Mouse (Mus musculus) erythroid progenitor cell, adult 5-6 weeks (primary cell): ENCODE data around the gene Tgtp1. TPM values are rescaled to one million over a fixed set of nuclear protein-coding genes. Genes with fewer than 3 reads are reported as not detected.

ENCODE experiments used
- total RNA-seq, 2 experiments: library from RNA; stranded (forward) in 1 of 2; stranded (reverse) in 1 of 2; fragments of 150-400 nt in 1 of 2; fragments of 186-747, 209-891 nt in 1 of 2; gene quantifications; 2 replicates each; pipeline versions ENCODE4 v1.2.3 to v1.2.4; 2015 to 2017; ENCODE audit warnings: low replicate concordance in 2 of 2

Gene Tgtp1
- total RNA-seq, 2 experiments from 2014 or later, result 2.6 TPM; not detected in 1

Other genes with a start within 250 kb of the Tgtp1 start
- gene Rack1, start 193.8 kb downstream of the Tgtp1 start, total RNA-seq (2015; ENCODE audit: low replicate concordance), result 648 and 827 TPM in 2 replicates
- 220 and 369 TPM in 2 replicates for gene Rack1, start 193.8 kb downstream of the Tgtp1 start, total RNA-seq (2017; ENCODE audit: low replicate concordance)
- 8.8 and 10.1 TPM in 2 replicates for gene Trim41, start 176.8 kb downstream of the Tgtp1 start, total RNA-seq (2015; ENCODE audit: low replicate concordance)
- 17.5 and 41.5 TPM in 2 replicates for gene Trim41, start 176.8 kb downstream of the Tgtp1 start, total RNA-seq (2017; ENCODE audit: low replicate concordance)
- 0.42 TPM in 1 of 2 replicates, not detected in the other for gene Trim7, start 168.0 kb downstream of the Tgtp1 start, total RNA-seq (2015; ENCODE audit: low replicate concordance)
- 1.0 TPM in 1 of 2 replicates, not detected in the other for gene Trim7, start 168.0 kb downstream of the Tgtp1 start, total RNA-seq (2017; ENCODE audit: low replicate concordance)
- gene Gm12184, start 167.5 kb downstream of the Tgtp1 start, total RNA-seq (2015; ENCODE audit: low replicate concordance), result 2.9 TPM in 1 of 2 replicates, not detected in the other
- gene Gm12184, start 167.5 kb downstream of the Tgtp1 start, total RNA-seq (2017; ENCODE audit: low replicate concordance), result 9.6 TPM in 1 of 2 replicates, not detected in the other
- 50.3 and 55.5 TPM in 2 replicates for gene Irgm1, start 122.5 kb downstream of the Tgtp1 start, total RNA-seq (2015; ENCODE audit: low replicate concordance)
- gene Irgm1, start 122.5 kb downstream of the Tgtp1 start, total RNA-seq (2017; ENCODE audit: low replicate concordance), result 51.0 and 53.7 TPM in 2 replicates
- 0.72 and 1.7 TPM in 2 replicates for gene Gm5431, start 92.0 kb downstream of the Tgtp1 start, total RNA-seq (2015; ENCODE audit: low replicate concordance)
- gene Gm5431, start 92.0 kb downstream of the Tgtp1 start, total RNA-seq (2017; ENCODE audit: low replicate concordance), result 0.64 and 1.5 TPM in 2 replicates
- 6.3 and 13.7 TPM in 2 replicates for gene Psme2b, start 48.0 kb downstream of the Tgtp1 start, total RNA-seq (2015; ENCODE audit: low replicate concordance)
- 0.90 and 2.6 TPM in 2 replicates for gene Psme2b, start 48.0 kb downstream of the Tgtp1 start, total RNA-seq (2017; ENCODE audit: low replicate concordance)
- 1.7 and 3.2 TPM in 2 replicates for gene Olfr56, start 15.3 kb downstream of the Tgtp1 start, total RNA-seq (2015; ENCODE audit: low replicate concordance)
- 1.5 and 6.1 TPM in 2 replicates for gene Olfr56, start 15.3 kb downstream of the Tgtp1 start, total RNA-seq (2017; ENCODE audit: low replicate concordance)
- gene 9930111J21Rik1, start 14.8 kb downstream of the Tgtp1 start, total RNA-seq (2015; ENCODE audit: low replicate concordance), result 12.2 and 15.5 TPM in 2 replicates
- 1.4 and 5.0 TPM in 2 replicates for gene 9930111J21Rik1, start 14.8 kb downstream of the Tgtp1 start, total RNA-seq (2017; ENCODE audit: low replicate concordance)
- gene Gm12185, start 1.9 kb downstream of the Tgtp1 start, total RNA-seq (2015; ENCODE audit: low replicate concordance), result 1.1 TPM in 1 of 2 replicates, not detected in the other
- not detected in 2 replicates for gene Gm12185, start 1.9 kb downstream of the Tgtp1 start, total RNA-seq (2017; ENCODE audit: low replicate concordance)
- 19.1 and 19.3 TPM in 2 replicates for gene 9930111J21Rik2, start 57.1 kb upstream of the Tgtp1 start, total RNA-seq (2015; ENCODE audit: low replicate concordance)
- gene 9930111J21Rik2, start 57.1 kb upstream of the Tgtp1 start, total RNA-seq (2017; ENCODE audit: low replicate concordance), result 13.3 and 13.7 TPM in 2 replicates
- 10.5 and 29.3 TPM in 2 replicates for gene Tgtp2, start 70.0 kb upstream of the Tgtp1 start, total RNA-seq (2015; ENCODE audit: low replicate concordance)
- 19.6 and 28.1 TPM in 2 replicates for gene Tgtp2, start 70.0 kb upstream of the Tgtp1 start, total RNA-seq (2017; ENCODE audit: low replicate concordance)
- 54.1 and 55.9 TPM in 2 replicates for gene Ifi47, start 82.4 kb upstream of the Tgtp1 start, total RNA-seq (2015; ENCODE audit: low replicate concordance)
- 17.2 and 18.8 TPM in 2 replicates for gene Ifi47, start 82.4 kb upstream of the Tgtp1 start, total RNA-seq (2017; ENCODE audit: low replicate concordance)
- not detected in 2 replicates for gene Olfr1396, start 120.7 kb upstream of the Tgtp1 start, total RNA-seq (2015; ENCODE audit: low replicate concordance)
- gene Olfr1396, start 120.7 kb upstream of the Tgtp1 start, total RNA-seq (2017; ENCODE audit: low replicate concordance), result not detected in 2 replicates
- not detected in 2 replicates for gene Olfr1395, start 148.1 kb upstream of the Tgtp1 start, total RNA-seq (2015; ENCODE audit: low replicate concordance)
- not detected in 2 replicates for gene Olfr1395, start 148.1 kb upstream of the Tgtp1 start, total RNA-seq (2017; ENCODE audit: low replicate concordance)
- not detected in 2 replicates for gene Olfr1394, start 160.2 kb upstream of the Tgtp1 start, total RNA-seq (2015; ENCODE audit: low replicate concordance)
- not detected in 2 replicates for gene Olfr1394, start 160.2 kb upstream of the Tgtp1 start, total RNA-seq (2017; ENCODE audit: low replicate concordance)
- gene Btnl9, start 193.0 kb upstream of the Tgtp1 start, total RNA-seq (2015; ENCODE audit: low replicate concordance), result 1.1 and 2.9 TPM in 2 replicates
- gene Btnl9, start 193.0 kb upstream of the Tgtp1 start, total RNA-seq (2017; ENCODE audit: low replicate concordance), result 0.53 and 0.77 TPM in 2 replicates
- gene Zfp62, start 209.1 kb upstream of the Tgtp1 start, total RNA-seq (2015; ENCODE audit: low replicate concordance), result 55.9 and 72.1 TPM in 2 replicates
- gene Zfp62, start 209.1 kb upstream of the Tgtp1 start, total RNA-seq (2017; ENCODE audit: low replicate concordance), result 35.6 and 36.3 TPM in 2 replicates